Mouse (Mus musculus): Measurements from ENCODE around the gene Cks2. TPM values are rescaled to one million over a fixed set of nuclear protein-coding genes. Genes with fewer than 3 reads are reported as not detected.

Gene Cks2
- 348 and 370 TPM in 2 replicates for polyA plus RNA-seq (2015; fragmentation: Nextera tagmentation; extraction: Ambion mirVana)

DNA sequence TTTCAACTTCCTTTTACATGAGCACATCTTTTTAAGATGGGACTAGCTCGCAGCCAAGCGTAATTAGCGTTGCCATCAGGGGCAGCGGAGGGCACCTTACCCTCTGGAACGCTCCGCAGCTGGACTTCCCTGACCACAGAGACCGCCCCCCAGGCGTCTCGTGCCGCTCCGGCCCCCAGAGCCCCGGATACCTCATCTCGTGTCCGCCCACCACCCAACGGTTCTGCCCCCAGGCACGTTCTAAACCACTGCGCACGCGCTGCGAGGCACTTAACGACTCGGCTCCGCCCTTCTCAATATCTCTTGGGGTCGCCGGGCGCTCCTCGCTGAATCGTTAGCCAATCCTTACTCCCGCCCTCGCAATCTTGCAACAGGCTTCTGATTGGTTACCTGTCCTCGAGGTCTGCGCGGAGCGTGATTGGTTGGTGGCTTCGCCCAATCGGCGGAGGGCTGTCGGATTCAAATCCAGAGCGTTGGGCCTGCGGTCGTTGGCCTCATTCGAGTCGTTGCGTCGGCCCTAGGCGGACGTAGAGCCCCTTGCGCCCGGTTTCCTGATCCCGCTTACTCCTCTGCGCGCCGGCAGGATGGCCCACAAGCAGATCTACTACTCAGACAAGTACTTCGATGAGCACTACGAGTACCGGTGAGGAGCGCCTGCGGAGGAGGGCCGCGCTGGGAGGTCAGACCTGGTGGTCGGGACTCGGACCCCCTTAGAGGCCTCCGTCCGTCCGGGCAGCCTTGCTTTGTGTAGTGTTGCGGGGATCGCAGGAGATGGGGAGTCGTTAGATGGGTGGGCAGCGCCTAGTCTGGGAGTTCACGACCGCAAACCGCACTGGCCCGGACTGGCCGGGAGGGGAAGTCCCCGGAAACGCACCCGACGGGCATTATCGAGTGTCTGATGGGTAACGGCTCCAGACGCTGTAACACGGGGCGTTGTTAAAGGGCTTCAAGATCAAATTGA lies at the start of gene Cks2:
Gene Cks2, plus strand, starts transcription at position 404 of the 961 bp plus-strand sequence.
- no peaks in the 10 kb centered on the region for H3K27me3 ChIP-seq (ENCODE audit: insufficient read depth, low read length)
- H3K4me2 ChIP-seq (replicated peaks; ENCODE audit: low read depth, low read length): peak within 1 kb of the TSS; percentile 75
- H3K9me3 ChIP-seq (ENCODE audit: low read length): no peaks in the 10 kb centered on the region
- under 1% methylated on average over 83 of the region's 83 CpGs for WGBS
- peak within 1 kb of the TSS; percentile 77 for H3K4me3 ChIP-seq (ENCODE audit: low read length)
- peak; percentile 97 for ATAC-seq (ENCODE audit: low FRiP score, low TSS enrichment)
- no peaks in the 10 kb centered on the region for H3K36me3 ChIP-seq (ENCODE audit: insufficient read depth, low read length)
- peak within 1 kb of the TSS; percentile 83 for H3K9ac ChIP-seq (replicated peaks; ENCODE audit: low read length)
- peak within 1 kb of the TSS; percentile 79 for H3K27ac ChIP-seq (ENCODE audit: low read length)
- H3K4me1 ChIP-seq (ENCODE audit: insufficient read depth, low read length): peaks cover 26% of the 10 kb centered on the region

DNA sequence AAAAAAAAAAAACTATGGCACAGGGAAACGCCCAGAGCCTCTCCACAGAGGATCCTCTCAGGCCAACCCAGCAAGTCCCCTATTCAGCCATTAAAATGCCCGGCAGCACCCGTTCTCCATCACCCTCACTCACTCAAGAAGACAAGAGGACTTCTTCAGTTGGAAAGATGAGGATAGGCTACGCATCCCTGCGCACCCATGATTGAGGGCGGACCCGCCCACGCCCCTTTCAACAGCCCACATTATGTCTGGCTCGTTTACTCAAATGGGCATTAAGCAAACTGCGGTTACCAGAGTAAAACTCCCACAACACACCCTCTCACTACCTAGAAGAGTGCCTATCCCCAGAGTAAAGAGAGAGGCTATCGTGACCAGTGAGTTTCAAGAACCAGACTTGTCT lies 49.6 kb upstream of the Cks2 start:
- H3K9ac ChIP-seq (replicated peaks; ENCODE audit: low read length): no peak overlapping the region

DNA sequence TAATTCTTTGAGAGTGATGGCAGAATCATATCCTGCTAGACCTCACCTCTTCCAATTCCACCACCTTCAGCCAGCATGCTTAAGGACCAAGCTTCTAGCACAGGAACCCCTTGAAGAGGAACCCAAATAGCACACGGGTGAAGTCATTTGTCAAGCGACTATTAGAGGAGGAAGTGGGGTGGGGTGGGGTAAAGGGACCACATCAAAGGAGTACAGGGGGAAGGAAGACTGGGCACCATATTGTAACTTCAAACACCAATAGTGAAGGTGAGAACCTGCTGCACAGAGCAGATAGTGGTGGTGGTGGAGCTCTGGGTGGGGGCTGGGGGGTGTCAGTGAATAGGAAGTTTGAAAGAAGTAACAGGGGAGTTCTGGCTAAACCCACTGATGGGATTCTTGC lies 47.0 kb upstream of the Cks2 start:
- no peak overlapping the region for H3K4me2 ChIP-seq (replicated peaks; ENCODE audit: low read depth, low read length)
- no peak overlapping the region for H3K27ac ChIP-seq (ENCODE audit: low read length)
- no peaks in the 10 kb centered on the region for H3K9me3 ChIP-seq (ENCODE audit: low read length)
- H3K36me3 ChIP-seq (ENCODE audit: insufficient read depth, low read length): no peaks in the 10 kb centered on the region
- no peak overlapping the region for H3K4me3 ChIP-seq (ENCODE audit: low read length)
- peaks cover 21% of the 10 kb centered on the region for H3K27me3 ChIP-seq (ENCODE audit: insufficient read depth, low read length)
- H3K9ac ChIP-seq (replicated peaks; ENCODE audit: low read length): no peak overlapping the region
- H3K4me1 ChIP-seq (ENCODE audit: insufficient read depth, low read length): peaks cover 8% of the 10 kb centered on the region; the same call in 1 of the 2 replicates
- no peak for ATAC-seq (ENCODE audit: low FRiP score, low TSS enrichment)
- WGBS: 25% methylated on average over 2 of the region's 2 CpGs

More for the DNA sequence above, 49.6 kb upstream of the Cks2 start:
- peak overlapping the region; percentile 49 for H3K4me3 ChIP-seq (ENCODE audit: low read length)
- no peak overlapping the region for H3K27ac ChIP-seq (ENCODE audit: low read length)
- H3K27me3 ChIP-seq (ENCODE audit: insufficient read depth, low read length): peaks cover 21% of the 10 kb centered on the region
- no peaks in the 10 kb centered on the region for H3K9me3 ChIP-seq (ENCODE audit: low read length)
- ATAC-seq (ENCODE audit: low FRiP score, low TSS enrichment): 0 out of 2 replicates have a peak, but pooled peaks have one; percentile 27
- H3K4me1 ChIP-seq (ENCODE audit: insufficient read depth, low read length): peaks cover 8% of the 10 kb centered on the region; the same call in 1 of the 2 replicates
- H3K36me3 ChIP-seq (ENCODE audit: insufficient read depth, low read length): no peaks in the 10 kb centered on the region
- WGBS: 26% methylated on average over 11 of the region's 11 CpGs
- H3K4me2 ChIP-seq (replicated peaks; ENCODE audit: low read depth, low read length): peak overlapping the region; percentile 96

DNA sequence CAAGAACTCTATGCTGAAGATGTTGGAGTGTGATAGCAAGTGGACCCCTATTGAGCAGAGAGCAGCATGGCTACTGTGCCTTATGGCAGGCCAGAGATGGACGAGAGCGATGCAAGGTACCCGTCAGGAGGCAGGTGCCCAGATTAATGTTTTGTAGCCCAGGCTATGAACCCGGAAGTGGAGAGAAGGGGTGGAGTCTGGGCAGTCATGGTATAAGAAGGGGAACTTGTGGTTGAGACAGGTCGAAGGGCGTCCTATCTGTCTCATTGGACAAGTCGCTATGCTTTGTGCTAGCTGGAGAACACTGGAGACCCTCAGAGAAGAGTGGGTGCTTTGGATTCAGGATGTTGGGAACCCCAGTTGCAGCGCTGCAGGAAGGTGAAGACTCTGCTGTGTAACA lies 44.9 kb upstream of the Cks2 start:
- WGBS: 86% methylated on average over 8 of the region's 8 CpGs
- peaks cover 10% of the 10 kb centered on the region for H3K27me3 ChIP-seq (ENCODE audit: insufficient read depth, low read length)
- ATAC-seq (ENCODE audit: low FRiP score, low TSS enrichment): no peak
- no peaks in the 10 kb centered on the region for H3K36me3 ChIP-seq (ENCODE audit: insufficient read depth, low read length)
- H3K4me2 ChIP-seq (replicated peaks; ENCODE audit: low read depth, low read length): no peak overlapping the region
- no peak overlapping the region for H3K9ac ChIP-seq (replicated peaks; ENCODE audit: low read length)
- no peak overlapping the region for H3K27ac ChIP-seq (ENCODE audit: low read length)
- no peaks in the 10 kb centered on the region for H3K9me3 ChIP-seq (ENCODE audit: low read length)
- no peak overlapping the region for H3K4me3 ChIP-seq (ENCODE audit: low read length)
- H3K4me1 ChIP-seq (ENCODE audit: insufficient read depth, low read length): peaks cover 3% of the 10 kb centered on the region; the same call in 1 of the 2 replicates

DNA sequence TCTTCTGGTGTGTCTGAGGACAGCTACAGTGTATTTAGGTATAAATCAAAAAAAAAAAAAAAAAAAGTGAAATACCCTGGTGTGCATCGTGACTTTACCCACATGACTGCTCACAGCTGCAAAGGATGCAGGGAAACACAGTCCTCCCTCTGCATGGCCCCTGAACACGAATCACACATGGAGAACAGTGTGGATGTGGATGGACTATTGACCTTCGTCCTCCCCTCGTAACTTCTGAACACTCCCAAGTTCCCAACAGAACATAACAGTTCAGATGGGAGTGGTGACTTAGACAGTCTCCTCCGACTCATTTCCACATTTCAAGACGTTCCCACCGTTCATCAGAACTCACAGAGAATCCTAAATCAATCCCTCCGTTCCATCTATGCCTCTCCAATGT lies 42.3 kb upstream of the Cks2 start:
- H3K27ac ChIP-seq (ENCODE audit: low read length): no peak overlapping the region
- 45% methylated on average over 8 of the region's 8 CpGs for WGBS
- no peak overlapping the region for H3K9ac ChIP-seq (replicated peaks; ENCODE audit: low read length)
- no peaks in the 10 kb centered on the region for H3K27me3 ChIP-seq (ENCODE audit: insufficient read depth, low read length)
- no peaks in the 10 kb centered on the region for H3K9me3 ChIP-seq (ENCODE audit: low read length)
- H3K4me1 ChIP-seq (ENCODE audit: insufficient read depth, low read length): no peaks in the 10 kb centered on the region; the same call in 1 of the 2 replicates
- no peaks in the 10 kb centered on the region for H3K36me3 ChIP-seq (ENCODE audit: insufficient read depth, low read length)
- peak overlapping the region; percentile 38; the same call in 1 of the 2 replicates for H3K4me2 ChIP-seq (replicated peaks; ENCODE audit: low read depth, low read length)
- H3K4me3 ChIP-seq (ENCODE audit: low read length): no peak overlapping the region
- ATAC-seq (ENCODE audit: low FRiP score, low TSS enrichment): 0 out of 2 replicates have a peak, but pooled peaks have one; percentile 31

DNA sequence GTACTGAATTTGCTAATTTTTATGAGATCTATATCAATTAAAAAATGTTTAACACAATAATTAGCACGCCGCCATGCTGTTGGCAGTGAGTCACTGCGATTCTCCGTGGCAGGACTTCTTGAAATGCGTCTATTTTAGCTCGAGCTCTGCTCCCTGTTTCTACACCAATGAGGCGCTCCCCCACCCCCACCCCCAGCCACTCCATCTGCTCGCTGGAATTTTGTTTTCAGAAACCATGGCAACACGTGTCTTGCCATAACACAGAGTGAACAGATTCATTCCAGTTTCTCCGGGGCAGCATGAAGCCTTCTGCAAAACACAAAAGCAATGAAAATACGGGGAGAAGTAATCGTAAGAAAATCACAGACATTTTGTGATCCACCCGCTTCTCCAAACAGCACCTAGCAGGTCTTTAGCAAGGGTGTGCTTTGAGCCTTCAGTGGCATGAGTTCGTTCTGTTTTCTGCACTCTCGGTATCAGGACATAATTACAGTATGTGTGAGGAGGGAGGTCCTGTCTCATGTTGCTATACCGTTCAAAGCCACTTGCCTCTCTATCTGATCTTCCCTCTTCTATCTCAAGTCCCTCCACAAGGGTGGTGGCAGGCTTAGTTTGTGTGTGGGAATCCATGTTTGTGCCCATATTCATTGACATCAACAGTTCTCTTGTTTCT lies 41.7 kb upstream of the Cks2 start:
- Histone ChIP-seq H3K4me1 (ENCODE audit: insufficient read depth, low read length) (no peaks in the 10 kb centered on the region; the same call in 1 of the 2 replicates), H3K4me2 (replicated peaks; ENCODE audit: low read depth, low read length) (peak overlapping the region; percentile 38), H3K36me3 (ENCODE audit: insufficient read depth, low read length) (no peaks in the 10 kb centered on the region), H3K9ac (replicated peaks; ENCODE audit: low read length) (no peak overlapping the region), H3K27me3 (ENCODE audit: insufficient read depth, low read length) (no peaks in the 10 kb centered on the region), H3K27ac (ENCODE audit: low read length) (no peak overlapping the region), H3K4me3 (ENCODE audit: low read length) (peak overlapping the region; percentile 18), H3K9me3 (ENCODE audit: low read length) (no peaks in the 10 kb centered on the region)
- ATAC-seq (ENCODE audit: low FRiP score, low TSS enrichment): no peak
- WGBS: 30% methylated on average over 16 of the region's 16 CpGs

DNA sequence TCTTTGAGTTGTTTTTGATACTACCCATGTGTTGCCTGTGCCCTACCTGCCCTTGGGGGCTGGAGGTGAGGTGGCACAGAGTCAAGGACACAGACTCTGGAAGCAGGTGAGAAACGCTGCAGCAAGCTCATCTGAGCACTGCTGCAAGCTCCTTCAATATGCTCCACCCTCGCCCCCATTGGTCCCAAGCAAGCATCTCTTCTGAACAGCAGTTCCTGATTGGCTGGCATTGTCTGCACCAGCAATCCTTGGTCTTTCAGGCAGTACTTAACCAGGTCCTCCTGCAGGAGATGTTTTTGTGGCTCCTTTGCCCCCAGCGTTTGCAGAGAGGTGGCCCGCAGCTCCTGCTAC lies 41.2 kb upstream of the Cks2 start:
- H3K4me2 ChIP-seq (replicated peaks; ENCODE audit: low read depth, low read length): no peak overlapping the region
- ATAC-seq (ENCODE audit: low FRiP score, low TSS enrichment): no peak
- WGBS: 49% methylated on average over 4 of the region's 4 CpGs
- H3K27ac ChIP-seq (ENCODE audit: low read length): no peak overlapping the region
- H3K4me1 ChIP-seq (ENCODE audit: insufficient read depth, low read length): no peaks in the 10 kb centered on the region; the same call in 1 of the 2 replicates
- no peaks in the 10 kb centered on the region for H3K36me3 ChIP-seq (ENCODE audit: insufficient read depth, low read length)
- no peak overlapping the region for H3K9ac ChIP-seq (replicated peaks; ENCODE audit: low read length)
- H3K4me3 ChIP-seq (ENCODE audit: low read length): no peak overlapping the region
- no peaks in the 10 kb centered on the region for H3K27me3 ChIP-seq (ENCODE audit: insufficient read depth, low read length)
- no peaks in the 10 kb centered on the region for H3K9me3 ChIP-seq (ENCODE audit: low read length)

DNA sequence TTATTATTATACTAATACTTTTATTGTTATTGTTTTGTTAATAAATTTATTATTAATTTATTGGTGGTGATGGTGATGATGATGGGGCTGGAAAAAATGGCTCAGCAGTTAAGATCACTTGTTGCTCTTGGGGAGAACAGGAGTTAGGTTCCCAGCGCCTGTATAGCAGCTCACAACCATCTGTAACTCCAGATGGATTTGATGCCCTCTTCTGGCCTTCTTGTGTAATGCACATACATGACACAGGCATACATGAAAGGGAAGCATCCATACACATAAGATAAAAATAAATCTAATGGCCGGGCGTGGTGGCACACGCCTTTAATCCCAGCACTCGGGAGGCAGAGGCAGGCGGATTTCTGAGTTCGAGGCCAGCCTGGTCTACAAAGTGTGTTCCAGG lies 35.8 kb upstream of the Cks2 start:
- 95% methylated on average over 7 of the region's 7 CpGs for WGBS
- H3K4me1 ChIP-seq (ENCODE audit: insufficient read depth, low read length): peaks cover 4% of the 10 kb centered on the region; the same call in 1 of the 2 replicates
- H3K4me3 ChIP-seq (ENCODE audit: low read length): no peak overlapping the region
- H3K9me3 ChIP-seq (ENCODE audit: low read length): no peaks in the 10 kb centered on the region
- H3K27ac ChIP-seq (ENCODE audit: low read length): no peak overlapping the region
- H3K9ac ChIP-seq (replicated peaks; ENCODE audit: low read length): no peak overlapping the region
- H3K4me2 ChIP-seq (replicated peaks; ENCODE audit: low read depth, low read length): no peak overlapping the region
- no peaks in the 10 kb centered on the region for H3K27me3 ChIP-seq (ENCODE audit: insufficient read depth, low read length)
- no peaks in the 10 kb centered on the region for H3K36me3 ChIP-seq (ENCODE audit: insufficient read depth, low read length)
- no peak for ATAC-seq (ENCODE audit: low FRiP score, low TSS enrichment)

DNA sequence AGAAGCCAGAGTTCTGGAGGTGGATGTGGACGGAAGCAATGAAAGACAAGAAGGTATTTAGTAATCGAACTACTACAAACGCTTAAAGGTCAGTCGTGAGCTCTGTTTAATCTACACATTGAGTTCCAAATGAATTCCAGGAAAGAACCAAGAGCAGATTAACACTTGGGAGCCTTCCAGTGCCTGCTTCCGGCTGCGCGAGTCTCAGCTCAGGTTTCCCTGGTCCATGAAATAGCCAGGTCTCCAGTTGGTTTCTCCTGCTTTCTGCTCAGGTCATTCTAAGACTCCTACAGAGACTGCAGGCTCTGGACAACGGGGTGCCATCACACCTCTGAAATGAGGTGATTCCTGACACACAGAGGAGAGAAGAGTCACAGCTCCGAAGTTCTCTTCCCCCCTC lies 34.0 kb upstream of the Cks2 start:
- Histone ChIP-seq H3K4me1 (ENCODE audit: insufficient read depth, low read length) (peaks cover 4% of the 10 kb centered on the region; the same call in 1 of the 2 replicates), H3K9ac (replicated peaks; ENCODE audit: low read length) (no peak overlapping the region), H3K9me3 (ENCODE audit: low read length) (no peaks in the 10 kb centered on the region), H3K4me2 (replicated peaks; ENCODE audit: low read depth, low read length) (no peak overlapping the region), H3K4me3 (ENCODE audit: low read length) (no peak overlapping the region), H3K27me3 (ENCODE audit: insufficient read depth, low read length) (no peaks in the 10 kb centered on the region), H3K36me3 (ENCODE audit: insufficient read depth, low read length) (no peaks in the 10 kb centered on the region), H3K27ac (ENCODE audit: low read length) (no peak overlapping the region)
- no peak for ATAC-seq (ENCODE audit: low FRiP score, low TSS enrichment)
- 26% methylated on average over 9 of the region's 9 CpGs for WGBS
